Mouse (Mus musculus) heart, embryonic 10.5 days (tissue): ENCODE measurements around the gene Krtap4-7. TPM values are rescaled to one million over a fixed set of nuclear protein-coding genes. Genes with fewer than 3 reads are reported as not detected.

Source experiments
- polyA plus RNA-seq: library from polyadenylated mRNA; unstranded; fragments of >200 nt; fragmentation: Nextera tagmentation; extraction: Ambion mirVana; gene quantifications from 2 replicates; pipeline ENCODE4 v1.2.1, GENCODE M21; 2016

Gene Krtap4-7
- polyA plus RNA-seq, 1 experiment from 2014 or later, result not detected

Other genes with a start within 250 kb of the Krtap4-7 start
- gene Krt12, start 221.8 kb downstream of the Krtap4-7 start, polyA plus RNA-seq, result not detected in 2 replicates
- gene Krt20, start 205.9 kb downstream of the Krtap4-7 start, polyA plus RNA-seq, result 6.6 and 9.5 TPM in 2 replicates
- 0.15 and 0.38 TPM in 2 replicates for gene Krt23, start 151.0 kb downstream of the Krtap4-7 start, polyA plus RNA-seq
- gene Krt39, start 122.8 kb downstream of the Krtap4-7 start, polyA plus RNA-seq, result not detected in 2 replicates
- not detected in 2 replicates for gene Krt40, start 100.9 kb downstream of the Krtap4-7 start, polyA plus RNA-seq
- not detected in 2 replicates for gene Krtap3-3, start 93.2 kb downstream of the Krtap4-7 start, polyA plus RNA-seq
- gene Krtap3-2, start 87.2 kb downstream of the Krtap4-7 start, polyA plus RNA-seq, result not detected in 2 replicates
- gene Gm11939, start 84.6 kb downstream of the Krtap4-7 start, polyA plus RNA-seq, result not detected in 2 replicates
- not detected in 2 replicates for gene Krtap3-1, start 77.5 kb downstream of the Krtap4-7 start, polyA plus RNA-seq
- not detected in 2 replicates for gene Krtap1-5, start 63.1 kb downstream of the Krtap4-7 start, polyA plus RNA-seq
- gene Krtap1-4, start 60.4 kb downstream of the Krtap4-7 start, polyA plus RNA-seq, result not detected in 2 replicates
- gene Krtap1-3, start 52.8 kb downstream of the Krtap4-7 start, polyA plus RNA-seq, result not detected in 2 replicates
- gene Krtap9-3, start 46.0 kb downstream of the Krtap4-7 start, polyA plus RNA-seq, result not detected in 2 replicates
- gene Gm11938, start 40.8 kb downstream of the Krtap4-7 start, polyA plus RNA-seq, result not detected in 2 replicates
- not detected in 2 replicates for gene Gm11937, start 33.9 kb downstream of the Krtap4-7 start, polyA plus RNA-seq
- not detected in 2 replicates for gene Krtap2-4, start 29.2 kb downstream of the Krtap4-7 start, polyA plus RNA-seq
- not detected in 2 replicates for gene Gm11562, start 23.7 kb downstream of the Krtap4-7 start, polyA plus RNA-seq
- not detected in 2 replicates for gene Krtap4-1, start 15.9 kb downstream of the Krtap4-7 start, polyA plus RNA-seq
- not detected in 2 replicates for gene Krtap4-2, start 9.0 kb downstream of the Krtap4-7 start, polyA plus RNA-seq
- not detected in 2 replicates for gene Gm11555, start 6.1 kb upstream of the Krtap4-7 start, polyA plus RNA-seq
- not detected in 2 replicates for gene Gm11563, start 14.9 kb upstream of the Krtap4-7 start, polyA plus RNA-seq
- gene Krtap4-6, start 21.9 kb upstream of the Krtap4-7 start, polyA plus RNA-seq, result not detected in 2 replicates
- gene Gm14190, start 46.7 kb upstream of the Krtap4-7 start, polyA plus RNA-seq, result not detected in 2 replicates
- not detected in 2 replicates for gene Gm14180, start 90.2 kb upstream of the Krtap4-7 start, polyA plus RNA-seq
- not detected in 2 replicates for gene Gm11595, start 128.8 kb upstream of the Krtap4-7 start, polyA plus RNA-seq
- not detected in 2 replicates for gene Krtap4-8, start 136.6 kb upstream of the Krtap4-7 start, polyA plus RNA-seq
- gene Krtap4-9, start 141.1 kb upstream of the Krtap4-7 start, polyA plus RNA-seq, result not detected in 2 replicates
- not detected in 2 replicates for gene Gm11596, start 149.4 kb upstream of the Krtap4-7 start, polyA plus RNA-seq
- not detected in 2 replicates for gene Gm11569, start 154.8 kb upstream of the Krtap4-7 start, polyA plus RNA-seq
- not detected in 2 replicates for gene Gm11554, start 160.4 kb upstream of the Krtap4-7 start, polyA plus RNA-seq
- not detected in 2 replicates for gene Krtap4-13, start 165.8 kb upstream of the Krtap4-7 start, polyA plus RNA-seq
- gene Gm11564, start 171.6 kb upstream of the Krtap4-7 start, polyA plus RNA-seq, result not detected in 2 replicates
- gene 2300003K06Rik, start 194.0 kb upstream of the Krtap4-7 start, polyA plus RNA-seq, result not detected in 2 replicates
- gene Krtap4-16, start 207.5 kb upstream of the Krtap4-7 start, polyA plus RNA-seq, result not detected in 2 replicates
- not detected in 2 replicates for gene Gm11568, start 213.8 kb upstream of the Krtap4-7 start, polyA plus RNA-seq
- gene Gm11559, start 220.4 kb upstream of the Krtap4-7 start, polyA plus RNA-seq, result not detected in 2 replicates
- not detected in 2 replicates for gene Krtap9-1, start 229.3 kb upstream of the Krtap4-7 start, polyA plus RNA-seq
- gene Gm11567, start 235.1 kb upstream of the Krtap4-7 start, polyA plus RNA-seq, result not detected in 2 replicates